Mouse (Mus musculus): ENCODE measurements around the gene Heg1.

The Heg1 gene

GRCm38 (mm10) chr16:33741795-33742194, 57.6 kb downstream of the Heg1 start:
- DNase-seq (ENCODE audit: low spot score in 2 of 2): no peak

- DNase-seq (ENCODE audit: low spot score in 2 of 2): no peak
Measured at GRCm38 (mm10) chr16:33742233-33742632, 58.1 kb downstream of the Heg1 start.

- DNase-seq (ENCODE audit: low spot score in 2 of 2): peak in 1 of 2 experiments; percentile 49
Measured at GRCm38 (mm10) chr16:33744622-33745419, 60.7 kb downstream of the Heg1 start.

GRCm38 (mm10) chr16:33745457-33745856, 61.3 kb downstream of the Heg1 start:
- DNase-seq (ENCODE audit: low spot score in 2 of 2): peak; percentile 84 to 87

- no peak for DNase-seq (ENCODE audit: low spot score in 2 of 2)
Measured at GRCm38 (mm10) chr16:33746074-33746676, 62.0 kb downstream of the Heg1 start.

- DNase-seq (ENCODE audit: low spot score in 2 of 2): peak; percentile 36 to 45
Measured at GRCm38 (mm10) chr16:33747346-33747954, 63.3 kb downstream of the Heg1 start.

GRCm38 (mm10) chr16:33747994-33748393, 63.8 kb downstream of the Heg1 start:
- DNase-seq (ENCODE audit: low spot score in 2 of 2): peak in 1 of 2 experiments; percentile 26

GRCm38 (mm10) chr16:33751152-33751551, 67.0 kb downstream of the Heg1 start:
- DNase-seq (ENCODE audit: low spot score in 2 of 2): peak; percentile 46 to 48

- peak; percentile 87 to 88 for DNase-seq (ENCODE audit: low spot score in 2 of 2)
Measured at GRCm38 (mm10) chr16:33751590-33751989, 67.4 kb downstream of the Heg1 start.

- DNase-seq (ENCODE audit: low spot score in 2 of 2): no peak
Measured at GRCm38 (mm10) chr16:33752904-33753578, 68.9 kb downstream of the Heg1 start.

GRCm38 (mm10) chr16:33755293-33755692, 71.1 kb downstream of the Heg1 start:
- DNase-seq (ENCODE audit: low spot score in 2 of 2): no peak

GRCm38 (mm10) chr16:33755961-33756360, 71.8 kb downstream of the Heg1 start:
- DNase-seq (ENCODE audit: low spot score in 2 of 2): peak in 1 of 2 experiments; percentile 45

GRCm38 (mm10) chr16:33756396-33756795, 72.2 kb downstream of the Heg1 start:
- DNase-seq (ENCODE audit: low spot score in 2 of 2): peak; percentile 75 to 79

GRCm38 (mm10) chr16:33759207-33759606, 75.0 kb downstream of the Heg1 start:
- DNase-seq (ENCODE audit: low spot score in 2 of 2): no peak

GRCm38 (mm10) chr16:33760542-33760941, 76.4 kb downstream of the Heg1 start:
- no peak for DNase-seq (ENCODE audit: low spot score in 2 of 2)

GRCm38 (mm10) chr16:33760996-33761395, 76.8 kb downstream of the Heg1 start:
- DNase-seq (ENCODE audit: low spot score in 2 of 2): no peak

- no peak for DNase-seq (ENCODE audit: low spot score in 2 of 2)
Measured at GRCm38 (mm10) chr16:33764501-33765193, 80.5 kb downstream of the Heg1 start.

- DNase-seq (ENCODE audit: low spot score in 2 of 2): no peak
Measured at GRCm38 (mm10) chr16:33765477-33765876, 81.3 kb downstream of the Heg1 start.

- DNase-seq (ENCODE audit: low spot score in 2 of 2): no peak
Measured at GRCm38 (mm10) chr16:33766309-33766708, 82.1 kb downstream of the Heg1 start.

- no peak for DNase-seq (ENCODE audit: low spot score in 2 of 2)
Measured at GRCm38 (mm10) chr16:33766757-33767156, 82.6 kb downstream of the Heg1 start.

GRCm38 (mm10) chr16:33768491-33769278, 84.5 kb downstream of the Heg1 start:
- DNase-seq (ENCODE audit: low spot score in 2 of 2): no peak
